Mouse (Mus musculus) kidney, postnatal 10 days (tissue): ENCODE measurements at regions not wholly inside any gene's neighbourhood (a gene's known extent, or its start where the extent isn't known, plus 50 kb on each side); places are given as distances from the start of the nearest gene placed in this dataset.
"Not testable (repeated sequence)": the region's sequence is repeated elsewhere in the genome, so short reads cannot be mapped to it uniquely, and the experiment has no call there.

Experiments used
- DNase-seq: peaks from one replicate; pipeline ENCODE4 v3.0.0; 2021; ENCODE audit warnings: mixed read lengths

DNA sequence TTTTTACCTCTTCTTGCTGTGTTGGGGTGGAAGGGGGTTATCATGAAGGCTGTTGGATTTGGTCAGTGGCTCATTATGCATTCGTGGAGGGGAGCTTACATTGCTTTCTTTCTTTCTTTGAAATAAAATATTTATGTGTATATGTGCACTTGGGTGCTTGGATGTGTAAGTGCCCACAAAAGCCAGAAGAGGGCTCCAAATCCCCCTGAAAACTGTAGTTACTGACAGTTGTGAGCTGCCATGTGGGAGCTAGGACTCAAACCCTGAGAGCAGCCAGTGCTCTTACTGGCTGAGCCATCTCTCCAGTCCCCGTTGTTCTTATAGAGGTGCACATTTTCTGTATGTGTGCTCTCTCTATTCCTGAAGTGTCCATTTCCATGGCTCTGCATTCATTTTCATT lies 415.6 kb upstream of the Zfp507 start:
- DNase-seq = no peak

DNA sequence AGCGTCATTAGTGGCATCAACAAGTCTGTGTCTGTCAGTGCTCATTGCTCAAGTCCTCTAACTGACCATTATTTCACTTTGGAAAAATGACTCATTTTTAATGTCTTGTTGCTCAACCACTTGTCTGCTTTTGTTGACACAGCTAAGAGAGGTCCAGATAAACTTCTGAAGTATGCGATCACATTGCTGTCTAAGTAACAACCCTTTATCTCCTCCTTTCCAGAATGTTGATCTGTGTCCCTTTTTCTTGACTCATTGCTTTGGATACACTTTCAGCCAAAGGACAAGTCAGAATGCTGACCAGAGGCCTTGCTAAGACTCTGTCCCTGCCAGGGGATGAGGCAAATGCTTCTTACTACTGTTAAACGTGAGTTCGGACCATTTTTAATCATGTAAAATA lies 407.2 kb upstream of the Zfp507 start:
- DNase-seq = no peak

GRCm38 (mm10) chr7:36207525-36208260 lies 404.9 kb upstream of the Zfp507 start:
- no peak for DNase-seq

GRCm38 (mm10) chr7:36198091-36198700 lies 395.4 kb upstream of the Zfp507 start:
- DNase-seq = no peak

DNA sequence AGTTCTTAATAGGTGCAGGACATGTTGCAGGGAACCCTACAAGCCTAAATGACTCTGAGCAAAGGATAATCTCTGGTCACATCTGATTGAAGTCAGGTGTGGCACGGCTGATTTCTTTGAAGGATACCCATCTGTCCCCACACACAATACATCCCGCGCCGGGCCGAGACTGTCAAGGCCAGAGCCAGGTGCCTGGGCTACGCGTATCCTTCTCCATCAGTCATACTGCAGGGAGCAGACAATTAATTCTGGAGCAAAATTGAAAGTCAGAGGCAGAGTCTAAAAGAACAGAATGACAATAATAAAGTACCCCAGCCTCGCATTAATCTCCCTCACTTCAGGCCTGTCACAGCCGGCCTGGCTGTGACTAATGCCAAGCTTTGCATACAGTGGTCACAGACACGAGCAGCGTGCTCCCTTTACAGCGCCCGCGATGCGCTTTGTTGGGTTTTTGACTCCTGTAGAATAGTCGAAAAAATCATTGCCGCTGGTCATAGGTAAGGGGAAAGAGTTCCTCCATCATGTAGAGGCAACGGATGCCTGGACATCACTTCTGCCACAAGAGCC lies 393.4 kb upstream of the Zfp507 start:
- DNase-seq = no peak

GRCm38 (mm10) chr7:36192645-36193044 lies 389.8 kb upstream of the Zfp507 start:
- DNase-seq = no peak

- DNase-seq = no peak
These were observed 375.1 kb upstream of the Zfp507 start for GRCm38 (mm10) chr7:36177947-36178346.

- DNase-seq = no peak
These were observed 372.5 kb upstream of the Zfp507 start for GRCm38 (mm10) chr7:36175296-36175695.

- not testable (repeated sequence) for DNase-seq
These were observed 369.7 kb upstream of the Zfp507 start for GRCm38 (mm10) chr7:36172511-36172910.

DNA sequence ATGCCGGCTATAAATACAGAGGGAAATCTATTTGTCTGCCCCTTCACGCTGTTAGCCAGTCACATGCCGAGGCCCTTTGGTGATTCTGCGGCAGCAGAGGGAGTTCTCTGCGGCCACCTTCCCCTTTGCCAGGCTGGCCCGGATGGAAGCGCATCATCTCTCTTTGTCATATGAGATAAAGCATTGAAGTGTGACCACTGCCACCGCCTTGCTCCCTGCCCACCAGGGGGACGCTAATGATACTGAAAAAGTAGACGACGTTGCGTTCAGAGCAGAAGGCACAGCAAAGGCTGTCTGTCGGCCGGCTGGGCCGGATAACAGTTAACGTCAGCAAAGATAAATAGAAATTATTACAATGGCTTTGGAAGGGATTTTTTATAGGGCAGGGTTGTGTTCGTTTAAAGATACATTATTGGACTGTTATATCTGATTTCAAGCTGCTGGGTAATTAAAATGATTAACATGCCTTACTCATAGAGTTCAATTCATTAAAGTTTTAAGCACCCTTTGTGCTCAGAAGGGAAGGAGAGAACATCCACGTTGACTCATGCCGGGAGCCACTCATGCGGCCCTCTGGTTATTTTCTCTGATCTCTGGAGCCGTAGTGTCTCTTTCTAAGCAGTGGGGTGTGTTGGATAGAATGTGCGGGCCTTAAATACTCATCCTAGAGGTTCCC lies 354.6 kb upstream of the Zfp507 start:
- peak; percentile 71 for DNase-seq

- no peak for DNase-seq
These were observed 353.8 kb upstream of the Zfp507 start for GRCm38 (mm10) chr7:36156595-36156994.

- no peak for DNase-seq
These were observed 352.8 kb upstream of the Zfp507 start for GRCm38 (mm10) chr7:36155576-36155975.

GRCm38 (mm10) chr7:36155159-36155558 lies 352.4 kb upstream of the Zfp507 start:
- DNase-seq = no peak

GRCm38 (mm10) chr7:36150871-36151560 lies 348.2 kb upstream of the Zfp507 start:
- DNase-seq = no peak

- DNase-seq = no peak
These were observed 333.8 kb upstream of the Zfp507 start for GRCm38 (mm10) chr7:36136571-36136970.

DNA sequence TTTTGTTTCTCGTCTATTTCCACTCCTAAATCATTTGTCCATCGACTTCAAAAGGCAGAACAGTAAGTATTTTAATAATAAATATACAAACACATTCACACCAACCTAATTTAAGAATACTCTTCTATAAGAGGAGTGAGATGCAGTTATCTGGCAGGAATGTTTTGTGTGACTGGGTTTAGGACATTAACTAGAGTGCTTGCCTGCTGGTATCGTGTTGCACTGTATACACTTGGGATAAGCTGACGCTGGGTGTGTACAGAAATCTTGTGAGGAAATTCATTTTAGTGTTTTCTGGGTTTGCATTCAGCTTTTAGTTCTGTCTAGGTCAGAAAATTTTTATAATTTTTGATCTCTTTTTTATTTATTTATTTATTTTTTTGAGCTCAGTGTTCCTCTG lies 331.8 kb upstream of the Zfp507 start:
- no peak for DNase-seq

GRCm38 (mm10) chr7:36133658-36134143 lies 330.9 kb upstream of the Zfp507 start:
- peak; percentile 65 for DNase-seq

- no peak for DNase-seq
These were observed 330.2 kb upstream of the Zfp507 start for GRCm38 (mm10) chr7:36133026-36133425.

DNA sequence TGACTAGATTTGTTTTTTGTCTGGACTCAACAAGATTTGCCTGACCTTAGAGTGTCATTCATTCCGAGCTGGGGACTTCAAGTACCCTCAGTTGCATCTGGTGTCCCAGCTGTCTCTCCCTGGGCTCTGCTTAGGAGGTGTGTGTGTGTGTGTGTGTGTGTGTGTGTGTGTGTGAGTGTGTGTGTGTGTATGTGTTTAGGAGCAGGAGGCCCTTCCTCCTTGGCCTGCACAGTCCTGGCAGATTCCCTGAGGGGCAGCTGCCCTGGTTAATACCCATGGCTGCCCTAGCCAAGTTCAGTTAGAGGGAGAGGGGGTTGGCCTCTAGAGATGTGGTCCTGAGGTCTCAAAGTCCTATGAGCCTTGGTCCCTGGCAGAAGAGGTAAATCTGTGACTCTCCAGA lies 329.8 kb upstream of the Zfp507 start:
- DNase-seq = no peak

DNA sequence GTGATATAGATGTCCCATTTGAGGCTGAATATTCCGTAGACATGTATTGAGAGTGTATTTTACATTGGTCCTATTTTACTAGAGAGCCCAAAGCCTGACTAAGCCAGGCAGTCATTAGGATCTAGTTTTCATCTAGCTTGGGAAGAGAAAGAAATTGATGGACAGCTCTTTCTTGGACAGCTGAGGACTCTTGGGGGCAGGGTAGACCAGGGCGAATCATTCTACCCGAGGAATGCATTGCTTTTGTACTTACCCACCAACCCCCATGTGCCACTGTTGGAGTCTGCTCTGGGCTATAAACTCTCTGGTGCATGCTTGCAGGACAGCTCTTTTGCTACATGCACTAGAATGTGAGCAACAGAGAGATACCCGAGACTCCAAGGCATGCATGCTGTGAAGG lies 294.3 kb upstream of the Zfp507 start:
- DNase-seq = no peak

DNA sequence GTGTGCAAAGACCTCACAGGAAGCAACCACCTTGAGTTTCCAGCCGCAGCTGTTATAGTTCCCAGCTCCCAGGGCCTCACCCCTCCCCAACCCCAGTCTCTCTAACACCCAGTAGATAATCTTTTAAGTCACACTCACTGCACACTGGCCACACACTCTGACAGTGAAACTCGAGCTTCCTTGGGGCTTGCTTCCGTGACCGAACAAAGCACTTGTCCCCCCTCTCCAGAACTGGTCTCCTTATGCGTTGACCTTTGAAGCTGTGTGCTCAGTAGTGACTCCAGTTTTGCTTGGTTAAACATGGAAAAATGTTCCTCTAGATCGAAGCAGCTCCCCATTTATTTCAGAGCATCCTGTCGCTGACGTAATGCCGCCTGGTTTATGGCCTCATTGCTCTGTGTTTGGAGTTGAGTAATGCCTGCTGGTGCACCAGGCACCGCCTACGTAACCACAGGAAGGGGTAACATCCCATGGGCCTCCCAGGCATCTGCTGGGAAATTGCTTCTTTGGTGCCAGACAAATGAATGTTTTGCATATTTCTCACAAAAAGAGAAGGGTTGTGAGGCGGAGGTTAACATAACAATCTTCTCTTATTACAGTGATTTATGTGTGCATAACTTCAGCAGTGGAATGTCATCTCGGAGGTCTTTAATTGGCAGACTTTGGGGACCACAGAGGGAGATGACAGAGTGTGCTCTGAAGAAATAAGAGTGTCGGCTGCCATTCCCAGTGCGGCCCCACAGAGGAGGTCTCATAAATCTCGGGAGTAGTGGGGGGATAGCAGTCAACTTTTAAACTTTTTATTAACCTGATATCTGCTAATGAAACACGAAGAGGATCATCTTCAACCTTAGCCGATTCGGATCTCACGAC lies 292.7 kb upstream of the Zfp507 start:
- peak; percentile 79 for DNase-seq

DNA sequence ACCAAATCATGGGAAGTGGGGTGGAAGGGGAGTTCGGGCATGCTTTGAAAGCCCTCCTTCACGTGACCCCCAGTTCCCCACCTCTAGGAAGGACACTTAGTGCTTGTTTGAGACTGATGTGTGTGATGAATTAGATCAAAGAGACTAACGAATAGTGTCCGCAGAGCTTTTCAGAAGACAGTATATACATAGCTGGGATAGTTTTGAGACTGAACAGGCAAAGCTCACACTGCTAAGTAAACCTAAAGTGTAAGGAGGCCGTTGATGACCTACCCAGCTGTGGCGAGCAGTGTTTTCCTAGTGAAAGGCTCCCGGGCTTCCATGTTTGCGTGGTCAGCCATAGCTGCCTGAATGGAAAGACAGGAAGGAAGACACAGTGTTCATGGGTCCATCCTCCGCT lies 288.3 kb upstream of the Zfp507 start:
- no peak for DNase-seq
